Mouse (Mus musculus): ENCODE measurements around the gene Zfp385a.

GRCm38 (mm10) chr15:103376837-103377269 is 37.0 kb upstream of the Zfp385a start:
- no peak for TF ChIP-seq CTCF (IDR thresholded peaks at IDR 0.05; ENCODE audit: control insufficient read depth, insufficient read depth, insufficient replicate concordance, low read depth, low read length)
- no peak for TF ChIP-seq POLR2A (IDR thresholded peaks at IDR 0.05; ENCODE audit: control insufficient read depth, low read depth, low read length)

Measured in testis, adult 2 months (tissue).